Mouse (Mus musculus) megakaryocyte progenitor cell, adult 5-6 weeks (primary cell): ENCODE measurements around the gene 9430038I01Rik. TPM values are rescaled to one million over a fixed set of nuclear protein-coding genes. Genes with fewer than 3 reads are reported as not detected.
A peak's percentile ranks its signal among the peaks of the same experiment; 100 is the strongest.

Source experiments
- ATAC-seq: replicated peaks from 2 replicates; pipeline ENCODE4 v1.8.0; 2016; ENCODE audit warnings: mild to moderate bottlenecking, moderate TSS enrichment, inconsistent platforms; ENCODE audit not compliant: poor library complexity
- total RNA-seq, 2 experiments: library from RNA; stranded (forward) in 1 of 2; stranded (reverse) in 1 of 2; fragments of 157-497, 149-512 nt in 1 of 2; fragments of 200-1000 nt in 1 of 2; gene quantifications; 2 replicates each; pipeline versions ENCODE4 v1.2.3 to v1.2.4; 2015 to 2017

Gene 9430038I01Rik
- total RNA-seq, 2 experiments from 2014 or later, result 11.8 to 16.8 TPM

DNA sequence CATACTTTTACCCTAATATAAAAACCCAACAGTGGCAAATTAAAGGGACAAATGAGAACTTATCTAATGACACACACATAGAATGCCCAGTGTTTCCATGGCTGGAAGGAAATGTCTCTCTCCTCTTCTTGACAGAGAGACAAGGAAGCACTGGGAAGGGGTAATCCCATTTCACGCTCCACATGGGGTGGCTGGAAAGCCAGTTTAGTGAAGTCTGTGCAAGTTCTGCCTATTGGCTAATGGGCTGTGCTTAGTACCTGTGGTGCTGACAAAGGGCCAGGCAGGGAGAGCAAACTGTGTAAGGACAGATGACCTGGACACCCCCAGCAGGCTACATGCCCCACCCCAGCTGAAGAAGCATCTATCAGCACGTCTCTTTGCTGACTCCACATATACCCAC lies 40.4 kb downstream of the 9430038I01Rik start:
- no peak for ATAC-seq

DNA sequence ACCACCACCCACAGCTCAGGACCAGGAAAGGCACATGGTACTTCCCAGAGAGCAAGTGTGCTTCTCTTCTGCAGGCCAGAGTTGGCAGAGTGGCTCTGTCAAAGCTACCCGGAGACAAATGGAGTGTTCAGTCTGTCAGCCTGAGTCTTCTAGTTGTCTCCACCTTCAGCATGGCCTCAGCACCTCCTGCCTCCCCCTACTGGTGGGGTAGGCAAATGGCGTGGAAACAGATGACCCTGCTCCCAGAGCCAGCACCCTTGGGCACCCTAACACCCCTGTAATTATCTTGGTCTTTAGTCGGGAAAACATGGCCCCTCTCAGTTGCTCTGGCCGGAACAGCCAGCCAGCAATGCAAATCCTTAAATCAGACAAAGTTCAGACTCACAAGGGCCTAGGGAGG lies 43.8 kb downstream of the 9430038I01Rik start:
- ATAC-seq, result peak; percentile 58; the same call in 1 of the 2 replicates

GRCm38 (mm10) chr7:137365056-137365455 lies 45.5 kb downstream of the 9430038I01Rik start:
- no peak for ATAC-seq

DNA sequence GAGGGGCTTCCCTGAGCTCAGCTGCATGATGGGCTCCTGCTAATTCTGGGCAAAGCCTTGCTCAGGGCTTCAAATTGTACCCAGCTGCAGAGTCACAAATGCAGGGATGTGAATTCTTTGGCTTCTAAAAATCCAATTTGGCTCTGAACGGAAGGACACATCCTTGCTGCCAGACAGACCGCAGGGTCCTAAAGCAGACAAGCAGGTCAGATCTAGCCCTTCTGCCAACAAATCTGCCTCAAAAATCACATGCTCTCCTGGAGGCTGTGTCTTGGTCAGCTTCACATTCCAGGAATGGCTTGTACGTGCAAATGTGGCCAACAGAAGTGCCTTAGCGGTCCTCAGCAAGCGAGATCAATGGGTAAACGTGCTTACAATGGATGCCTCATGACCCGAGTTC lies 46.0 kb downstream of the 9430038I01Rik start:
- ATAC-seq, result no peak

GRCm38 (mm10) chr7:137346860-137347259 lies 63.7 kb downstream of the 9430038I01Rik start:
- ATAC-seq, result no peak

DNA sequence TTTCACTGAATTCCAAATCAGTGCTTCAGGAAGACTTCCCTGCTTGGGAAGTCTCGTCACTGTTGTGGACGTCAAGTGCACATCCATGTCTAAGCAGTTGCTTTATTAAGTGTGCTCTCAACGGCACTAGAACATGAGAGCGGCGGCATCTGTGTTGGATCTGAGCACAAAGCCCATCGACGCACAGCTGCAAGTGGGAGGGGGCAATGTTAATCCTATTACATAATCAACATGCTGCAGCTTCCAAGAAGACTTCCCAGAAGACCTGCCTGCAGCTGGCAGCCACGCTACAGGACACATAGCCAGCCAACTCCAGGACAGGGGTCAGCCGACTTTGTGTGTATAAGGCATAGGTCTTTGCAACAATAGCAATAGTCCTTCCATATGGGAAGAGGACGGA lies 64.5 kb downstream of the 9430038I01Rik start:
- ATAC-seq, result no peak

GRCm38 (mm10) chr7:137333951-137334350 lies 76.6 kb downstream of the 9430038I01Rik start:
- ATAC-seq, result no peak

Other genes starting within 250 kb of the 9430038I01Rik start
- gene Ebf3, start 96.3 kb downstream of the 9430038I01Rik start, total RNA-seq (2015), result 0.07 TPM in 1 of 2 replicates, not detected in the other
- gene Ebf3, start 96.3 kb downstream of the 9430038I01Rik start, total RNA-seq (2017), result 0.12 TPM in 1 of 2 replicates, not detected in the other
- gene Glrx3, start 26.9 kb upstream of the 9430038I01Rik start, total RNA-seq (2015), result 135 and 136 TPM in 2 replicates
- 179 and 183 TPM in 2 replicates for gene Glrx3, start 26.9 kb upstream of the 9430038I01Rik start, total RNA-seq (2017)